Mouse (Mus musculus) adrenal gland, adult 2 months (tissue): ENCODE data around the gene Egfl8. TPM values are rescaled to one million over a fixed set of nuclear protein-coding genes. Genes with fewer than 3 reads are reported as not detected.
A peak's percentile ranks its signal among the peaks of the same experiment; 100 is the strongest.

Experiments used
- DNase-seq: peaks from one replicate; pipeline ENCODE4 v3.0.0; 2021
- long read RNA-seq: library from polyadenylated mRNA; stranded (forward); transcript quantifications from one replicate; pipeline ENCODE4 v2.0.0, GENCODE M21; 2021
- polyA plus RNA-seq: library from polyadenylated mRNA; depleted of rRNA; stranded (reverse); fragments of >200 nt; gene quantifications from 2 replicates; pipeline ENCODE4 v1.2.3, GENCODE M21; 2012; rRNA removed
- total RNA-seq, 2 experiments: library from RNA; stranded (reverse); gene quantifications; 2 replicates each; pipeline ENCODE4 v1.2.3; 2021

Egfl8 gene
- 1 to 10 TPM; 2.4 to 3.0 TPM for total RNA-seq
- 2.4 and 4.2 TPM in 2 replicates for polyA plus RNA-seq
- long read RNA-seq, partial matches to known transcripts, result 0 of 1 reads
- long read RNA-seq, other reads (novel, unspliced or antisense), result 1 of 1 reads

GRCm38 (mm10) chr17:34615871-34616270 lies at the start of gene Egfl8:
TSS of gene Egfl8 (minus strand) at chr17:34615971.
- no peak for DNase-seq

- no peak for DNase-seq
These were observed 48.7 kb upstream of the Egfl8 start for GRCm38 (mm10) chr17:34664472-34664871.

GRCm38 (mm10) chr17:34663558-34663957 lies 47.8 kb upstream of the Egfl8 start:
- no peak for DNase-seq

- no peak for DNase-seq
These were observed 47.2 kb upstream of the Egfl8 start for GRCm38 (mm10) chr17:34662978-34663377.

- DNase-seq, result no peak
These were observed 46.7 kb upstream of the Egfl8 start for GRCm38 (mm10) chr17:34662468-34662867.

GRCm38 (mm10) chr17:34661121-34661591 lies 45.4 kb upstream of the Egfl8 start:
- peak; percentile 80 for DNase-seq

GRCm38 (mm10) chr17:34660259-34660820 lies 44.6 kb upstream of the Egfl8 start:
- DNase-seq, result no peak

GRCm38 (mm10) chr17:34659897-34660214 lies 44.1 kb upstream of the Egfl8 start:
- DNase-seq, result no peak

GRCm38 (mm10) chr17:34659181-34659896 lies 43.6 kb upstream of the Egfl8 start:
- no peak for DNase-seq

- no peak for DNase-seq
These were observed 42.8 kb upstream of the Egfl8 start for GRCm38 (mm10) chr17:34658591-34658990.

GRCm38 (mm10) chr17:34658145-34658544 lies 42.4 kb upstream of the Egfl8 start:
- DNase-seq, result no peak

- DNase-seq, result no peak
These were observed 41.5 kb upstream of the Egfl8 start for GRCm38 (mm10) chr17:34657271-34657670.

GRCm38 (mm10) chr17:34656666-34657065 lies 40.9 kb upstream of the Egfl8 start:
- DNase-seq, result no peak

- peak; percentile 93 for DNase-seq
These were observed 39.8 kb upstream of the Egfl8 start for GRCm38 (mm10) chr17:34655581-34655991.

- peak; percentile 85 for DNase-seq
These were observed 39.4 kb upstream of the Egfl8 start for GRCm38 (mm10) chr17:34655160-34655559.

GRCm38 (mm10) chr17:34654392-34654791 lies 38.6 kb upstream of the Egfl8 start:
- no peak for DNase-seq

- DNase-seq, result peak; percentile 61
These were observed 38.0 kb upstream of the Egfl8 start for GRCm38 (mm10) chr17:34653746-34654285.

GRCm38 (mm10) chr17:34652985-34653384 lies 37.2 kb upstream of the Egfl8 start:
- no peak for DNase-seq

GRCm38 (mm10) chr17:34652546-34652945 lies 36.8 kb upstream of the Egfl8 start:
- DNase-seq, result no peak

GRCm38 (mm10) chr17:34651507-34652221 lies 35.9 kb upstream of the Egfl8 start:
- peak; percentile 64 for DNase-seq

GRCm38 (mm10) chr17:34650781-34651180 lies 35.0 kb upstream of the Egfl8 start:
- no peak for DNase-seq

- no peak for DNase-seq
These were observed 33.5 kb upstream of the Egfl8 start for GRCm38 (mm10) chr17:34649106-34649864.
